Mouse (Mus musculus): Measurements from ENCODE around the gene Olfr462. TPM values are rescaled to one million over a fixed set of nuclear protein-coding genes. Genes with fewer than 3 reads are reported as not detected.

The Olfr462 gene
- polyA plus RNA-seq, 1 experiment from 2014 or later, result not detected

GRCm38 (mm10) chr11:87853597-87853954 is 38.5 kb downstream of the Olfr462 start:
- Histone ChIP-seq H3K4me1 (replicated peaks; ENCODE audit: control insufficient read depth, insufficient read depth, low read length) (0 out of 2 replicates have a peak, but pooled peaks cover 3% of the 10 kb centered on the region), H3K9ac (ENCODE audit: low read depth, low read length) (peak overlapping the region; percentile 53; the same call in 1 of the 2 replicates), H3K27me3 (replicated peaks; ENCODE audit: control insufficient read depth, insufficient read depth, low read length) (no peaks in the 10 kb centered on the region), H3K4me3 (ENCODE audit: low read depth, low read length) (peak overlapping the region; percentile 70), H3K9me3 (ENCODE audit: control insufficient read depth) (no peaks in the 10 kb centered on the region), H3K36me3 (ENCODE audit: control insufficient read depth, insufficient read depth) (peaks cover 19% of the 10 kb centered on the region), H3K4me2 (replicated peaks; ENCODE audit: low read depth) (peak overlapping the region; percentile 90), H3K27ac (ENCODE audit: low read depth, low read length) (peak overlapping the region; percentile 28; the same call in 1 of the 2 replicates)
- ATAC-seq, result peak; percentile 18; the same call in 1 of the 2 replicates
- 29% methylated on average over 8 of the region's 8 CpGs for WGBS
- no peak for TF ChIP-seq CTCF (IDR thresholded peaks at IDR 0.05; ENCODE audit: low read depth)

GRCm38 (mm10) chr11:87852690-87853596 is 39.1 kb downstream of the Olfr462 start, which contains the start of gene Mks1:
Gene Mks1 (plus strand): TSS chr11:87853215.
- peak; percentile 91 for ATAC-seq
- H3K27me3 ChIP-seq (replicated peaks; ENCODE audit: control insufficient read depth, insufficient read depth, low read length), result no peaks in the 10 kb centered on the region
- WGBS, result 3% methylated on average over 40 of the region's 40 CpGs
- H3K27ac ChIP-seq (ENCODE audit: low read depth, low read length), result peak within 1 kb of the TSS; percentile 28; the same call in 1 of the 2 replicates
- peak within 1 kb of the TSS; percentile 70 for H3K4me3 ChIP-seq (ENCODE audit: low read depth, low read length)
- peak within 1 kb of the TSS; percentile 90 for H3K4me2 ChIP-seq (replicated peaks; ENCODE audit: low read depth)
- H3K9ac ChIP-seq (ENCODE audit: low read depth, low read length), result peak within 1 kb of the TSS; percentile 53; the same call in 1 of the 2 replicates
- TF ChIP-seq CTCF (IDR thresholded peaks at IDR 0.05; ENCODE audit: low read depth), result no peak
- 0 out of 2 replicates have a peak, but pooled peaks cover 3% of the 10 kb centered on the region for H3K4me1 ChIP-seq (replicated peaks; ENCODE audit: control insufficient read depth, insufficient read depth, low read length)
- H3K9me3 ChIP-seq (ENCODE audit: control insufficient read depth), result no peaks in the 10 kb centered on the region
- peaks cover 15% of the 10 kb centered on the region for H3K36me3 ChIP-seq (ENCODE audit: control insufficient read depth, insufficient read depth)

- Histone ChIP-seq H3K4me2 (replicated peaks; ENCODE audit: low read depth) (0 out of 2 replicates have a peak overlapping the region, but pooled peaks have one; percentile 32), H3K4me1 (replicated peaks; ENCODE audit: control insufficient read depth, insufficient read depth, low read length) (no peaks in the 10 kb centered on the region), H3K9me3 (ENCODE audit: control insufficient read depth) (no peaks in the 10 kb centered on the region), H3K4me3 (ENCODE audit: low read depth, low read length) (no peak overlapping the region), H3K9ac (ENCODE audit: low read depth, low read length) (no peak overlapping the region), H3K27ac (ENCODE audit: low read depth, low read length) (no peak overlapping the region), H3K27me3 (replicated peaks; ENCODE audit: control insufficient read depth, insufficient read depth, low read length) (no peaks in the 10 kb centered on the region), H3K36me3 (ENCODE audit: control insufficient read depth, insufficient read depth) (no peaks in the 10 kb centered on the region)
- 78% methylated on average over 6 of the region's 6 CpGs for WGBS
- ATAC-seq, result no peak
- TF ChIP-seq CTCF (IDR thresholded peaks at IDR 0.05; ENCODE audit: low read depth), result no peak
Observed at GRCm38 (mm10) chr11:87847884-87848283, 44.2 kb downstream of the Olfr462 start.

GRCm38 (mm10) chr11:87846968-87847600 is 45.0 kb downstream of the Olfr462 start:
- H3K4me2 ChIP-seq (replicated peaks; ENCODE audit: low read depth), result peak overlapping the region; percentile 32

GRCm38 (mm10) chr11:87841436-87841835 is 50.6 kb downstream of the Olfr462 start:
- Histone ChIP-seq H3K9me3 (ENCODE audit: control insufficient read depth) (no peaks in the 10 kb centered on the region), H3K27ac (ENCODE audit: low read depth, low read length) (no peak overlapping the region), H3K4me2 (replicated peaks; ENCODE audit: low read depth) (no peak overlapping the region), H3K36me3 (ENCODE audit: control insufficient read depth, insufficient read depth) (no peaks in the 10 kb centered on the region), H3K4me3 (ENCODE audit: low read depth, low read length) (no peak overlapping the region), H3K9ac (ENCODE audit: low read depth, low read length) (no peak overlapping the region), H3K27me3 (replicated peaks; ENCODE audit: control insufficient read depth, insufficient read depth, low read length) (no peaks in the 10 kb centered on the region), H3K4me1 (replicated peaks; ENCODE audit: control insufficient read depth, insufficient read depth, low read length) (no peaks in the 10 kb centered on the region)
- no peak for ATAC-seq
- WGBS, result 85% methylated on average over 3 of the region's 3 CpGs
- no peak for TF ChIP-seq CTCF (IDR thresholded peaks at IDR 0.05; ENCODE audit: low read depth)

More at GRCm38 (mm10) chr11:87846968-87847600, 45.0 kb downstream of the Olfr462 start:
- WGBS, result 53% methylated on average over 12 of the region's 12 CpGs
- Histone ChIP-seq H3K4me3 (ENCODE audit: low read depth, low read length) (no peak overlapping the region), H3K9ac (ENCODE audit: low read depth, low read length) (no peak overlapping the region), H3K4me1 (replicated peaks; ENCODE audit: control insufficient read depth, insufficient read depth, low read length) (no peaks in the 10 kb centered on the region), H3K27me3 (replicated peaks; ENCODE audit: control insufficient read depth, insufficient read depth, low read length) (no peaks in the 10 kb centered on the region), H3K27ac (ENCODE audit: low read depth, low read length) (no peak overlapping the region), H3K36me3 (ENCODE audit: control insufficient read depth, insufficient read depth) (no peaks in the 10 kb centered on the region), H3K9me3 (ENCODE audit: control insufficient read depth) (no peaks in the 10 kb centered on the region)
- no peak for TF ChIP-seq CTCF (IDR thresholded peaks at IDR 0.05; ENCODE audit: low read depth)
- peak; percentile 91 for ATAC-seq

GRCm38 (mm10) chr11:87840676-87841075 is 51.4 kb downstream of the Olfr462 start:
- H3K4me3 ChIP-seq (ENCODE audit: low read depth, low read length), result no peak overlapping the region
- ATAC-seq, result no peak
- no peak overlapping the region for H3K9ac ChIP-seq (ENCODE audit: low read depth, low read length)
- no peak overlapping the region for H3K4me2 ChIP-seq (replicated peaks; ENCODE audit: low read depth)
- H3K36me3 ChIP-seq (ENCODE audit: control insufficient read depth, insufficient read depth), result no peaks in the 10 kb centered on the region
- no peak overlapping the region for H3K27ac ChIP-seq (ENCODE audit: low read depth, low read length)
- no peaks in the 10 kb centered on the region for H3K9me3 ChIP-seq (ENCODE audit: control insufficient read depth)
- TF ChIP-seq CTCF (IDR thresholded peaks at IDR 0.05; ENCODE audit: low read depth), result no peak
- 69% methylated on average over 8 of the region's 8 CpGs for WGBS
- no peaks in the 10 kb centered on the region for H3K4me1 ChIP-seq (replicated peaks; ENCODE audit: control insufficient read depth, insufficient read depth, low read length)
- no peaks in the 10 kb centered on the region for H3K27me3 ChIP-seq (replicated peaks; ENCODE audit: control insufficient read depth, insufficient read depth, low read length)

Other genes with a start within 250 kb of the Olfr462 start
- gene Rnf43, start 229.5 kb downstream of the Olfr462 start, polyA plus RNA-seq (2015; fragmentation: Nextera tagmentation; extraction: Ambion mirVana), result 9.5 and 10.7 TPM in 2 replicates
- 79.7 and 87.5 TPM in 2 replicates for gene Supt4a, start 154.7 kb downstream of the Olfr462 start, polyA plus RNA-seq (2015; fragmentation: Nextera tagmentation; extraction: Ambion mirVana)
- gene Tspoap1, start 131.7 kb downstream of the Olfr462 start, polyA plus RNA-seq (2015; fragmentation: Nextera tagmentation; extraction: Ambion mirVana), result 0.33 and 0.61 TPM in 2 replicates
- gene Mpo, start 98.7 kb downstream of the Olfr462 start, polyA plus RNA-seq (2015; fragmentation: Nextera tagmentation; extraction: Ambion mirVana), result 0.12 and 0.27 TPM in 2 replicates
- 0.22 TPM in 1 of 2 replicates, not detected in the other for gene Lpo, start 64.0 kb downstream of the Olfr462 start, polyA plus RNA-seq (2015; fragmentation: Nextera tagmentation; extraction: Ambion mirVana)
- gene Mks1, start 39.1 kb downstream of the Olfr462 start, polyA plus RNA-seq (2015; fragmentation: Nextera tagmentation; extraction: Ambion mirVana), result 2.4 and 2.6 TPM in 2 replicates
- 0.16 TPM in 1 of 2 replicates, not detected in the other for gene Epx, start 16.7 kb downstream of the Olfr462 start, polyA plus RNA-seq (2015; fragmentation: Nextera tagmentation; extraction: Ambion mirVana)
- gene Olfr463, start 5.1 kb upstream of the Olfr462 start, polyA plus RNA-seq (2015; fragmentation: Nextera tagmentation; extraction: Ambion mirVana), result not detected in 2 replicates
- not detected in 2 replicates for gene Olfr464, start 28.7 kb upstream of the Olfr462 start, polyA plus RNA-seq (2015; fragmentation: Nextera tagmentation; extraction: Ambion mirVana)
- gene Dynll2, start 95.3 kb upstream of the Olfr462 start, polyA plus RNA-seq (2015; fragmentation: Nextera tagmentation; extraction: Ambion mirVana), result 52.4 and 57.4 TPM in 2 replicates
- 70.7 and 73.2 TPM in 2 replicates for gene Srsf1, start 155.1 kb upstream of the Olfr462 start, polyA plus RNA-seq (2015; fragmentation: Nextera tagmentation; extraction: Ambion mirVana)
- gene Vezf1, start 176.0 kb upstream of the Olfr462 start, polyA plus RNA-seq (2015; fragmentation: Nextera tagmentation; extraction: Ambion mirVana), result 16.8 and 18.7 TPM in 2 replicates
- 7.1 and 10.1 TPM in 2 replicates for gene Cuedc1, start 205.8 kb upstream of the Olfr462 start, polyA plus RNA-seq (2015; fragmentation: Nextera tagmentation; extraction: Ambion mirVana)